Mouse (Mus musculus) erythroblast, adult 5-6 weeks (primary cell): ENCODE measurements at regions not wholly inside any gene's neighbourhood (a gene's known extent, or its start where the extent isn't known, plus 50 kb on each side); places are given as distances from the start of the nearest gene placed in this dataset.

Experiments
- ATAC-seq: replicated peaks from 2 replicates; pipeline ENCODE4 v1.8.0; 2016; ENCODE audit warnings: moderate number of reproducible peaks, mild to moderate bottlenecking, moderate TSS enrichment, inconsistent platforms; ENCODE audit not compliant: poor library complexity, low FRiP score, severe bottlenecking

DNA sequence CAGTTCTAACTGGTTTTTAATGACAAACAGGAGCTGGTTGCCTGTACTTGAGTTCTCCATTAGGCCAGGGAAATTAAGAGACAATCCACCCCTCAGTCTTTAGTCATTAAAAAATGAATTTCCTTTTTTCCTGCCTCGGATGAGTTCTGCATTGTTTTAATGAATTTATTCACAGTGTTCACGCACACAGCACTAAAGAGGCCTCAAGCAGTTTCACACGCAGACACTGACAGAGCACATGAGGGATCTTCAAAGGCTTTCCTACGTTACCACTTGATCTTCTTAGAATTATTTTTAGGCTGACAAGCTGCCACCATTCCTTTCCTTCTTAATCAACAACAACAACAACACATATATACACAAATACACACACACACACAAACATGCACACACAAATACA lies 101.3 kb upstream of the Sox5 start:
- no peak for ATAC-seq

DNA sequence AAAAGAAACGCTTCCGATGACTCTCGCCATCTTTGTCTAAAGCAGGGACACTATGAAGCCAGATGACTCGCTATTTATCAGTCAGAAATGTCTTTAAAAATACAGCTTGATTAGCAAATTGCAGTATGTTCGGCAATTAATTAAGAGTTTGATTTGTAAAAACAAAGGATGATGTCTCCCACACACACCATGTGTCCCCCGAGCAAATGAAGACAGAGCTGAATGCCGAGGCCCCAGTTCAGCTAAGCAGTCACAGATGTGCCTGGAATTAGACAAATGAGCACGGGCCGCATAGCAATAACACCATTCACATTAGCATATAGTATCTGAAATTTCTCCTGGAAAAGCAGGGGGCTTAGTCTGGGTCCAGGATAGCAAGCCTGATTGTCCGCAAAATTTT lies 98.3 kb upstream of the Sox5 start:
- ATAC-seq = no peak

DNA sequence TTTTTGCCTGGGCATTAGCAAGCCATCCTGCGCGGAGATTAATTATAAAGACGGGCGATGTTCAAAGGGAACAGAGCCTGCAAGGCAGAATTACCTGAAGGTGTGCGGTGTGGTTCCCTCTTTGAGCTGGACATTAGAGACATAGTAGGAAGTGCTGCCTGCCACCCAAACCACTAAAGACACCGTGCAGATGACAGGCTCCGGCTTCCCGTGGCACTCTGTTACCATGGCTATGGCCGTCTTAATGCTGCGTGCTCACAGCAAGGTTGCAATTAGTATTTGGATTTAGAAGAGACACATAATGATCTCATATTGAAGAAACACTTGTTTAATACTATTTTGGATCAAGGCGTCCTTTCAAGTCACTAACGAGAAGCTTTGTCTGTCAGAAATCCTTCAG lies 95.0 kb upstream of the Sox5 start:
- no peak for ATAC-seq

DNA sequence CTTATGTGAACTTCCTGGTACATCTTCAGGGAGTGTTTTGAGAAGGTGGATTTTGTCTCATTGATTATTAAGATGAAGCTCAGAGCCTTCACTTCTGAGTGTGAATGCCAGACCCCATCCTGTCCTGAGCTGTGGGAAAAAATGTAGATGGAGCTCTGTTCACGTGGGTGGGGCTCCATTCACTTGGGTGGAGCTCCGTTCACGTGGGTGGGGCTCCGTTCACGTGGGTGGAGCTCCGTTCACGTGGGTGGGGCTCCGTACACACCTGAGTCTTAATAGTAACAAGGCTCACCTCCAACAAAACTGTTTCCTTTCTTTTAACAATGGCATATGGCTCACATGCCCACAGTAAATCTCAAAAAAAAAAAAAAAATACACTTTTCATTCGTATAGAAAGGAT lies 94.1 kb upstream of the Sox5 start:
- ATAC-seq = peak; percentile 81

DNA sequence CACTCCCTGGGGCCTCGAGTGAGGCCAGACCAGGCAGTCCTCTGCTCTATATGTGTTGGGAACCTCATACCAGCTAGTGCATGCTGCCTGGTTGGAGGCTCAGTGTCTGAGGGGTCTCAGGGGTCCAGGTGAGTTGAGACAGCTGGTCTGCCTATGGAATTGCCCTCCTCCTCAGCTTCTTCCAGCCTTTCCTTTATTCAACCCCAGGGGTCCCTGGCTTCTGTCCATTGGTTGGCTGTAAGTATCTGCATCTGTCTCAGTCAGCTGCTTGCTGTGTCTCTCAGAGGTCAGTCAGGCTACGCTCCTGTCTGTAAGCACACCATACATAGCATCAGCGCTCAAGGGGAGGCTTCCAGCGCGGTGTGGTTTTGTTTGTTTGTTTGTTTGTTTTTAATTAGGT lies 92.5 kb upstream of the Sox5 start:
- ATAC-seq = no peak

DNA sequence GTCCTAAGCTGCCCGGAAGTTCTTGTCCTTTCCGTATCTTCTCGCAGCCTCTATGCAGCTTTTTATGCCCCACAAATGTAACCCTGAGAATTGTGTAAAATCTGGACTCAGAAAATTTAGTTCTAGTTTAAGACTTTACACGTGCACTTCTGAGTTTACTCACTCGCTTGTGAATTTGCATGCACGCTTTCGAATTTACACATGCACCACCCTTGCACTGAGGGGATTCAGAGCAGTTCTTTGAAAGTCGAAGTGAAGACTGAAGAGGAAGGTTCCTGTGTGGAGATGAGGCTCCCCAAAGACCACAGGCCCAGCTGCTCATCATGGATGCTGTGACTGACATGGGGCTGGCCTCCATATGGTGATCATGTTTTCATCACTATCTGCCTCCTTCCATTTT lies 89.2 kb upstream of the Sox5 start:
- ATAC-seq = no peak

DNA sequence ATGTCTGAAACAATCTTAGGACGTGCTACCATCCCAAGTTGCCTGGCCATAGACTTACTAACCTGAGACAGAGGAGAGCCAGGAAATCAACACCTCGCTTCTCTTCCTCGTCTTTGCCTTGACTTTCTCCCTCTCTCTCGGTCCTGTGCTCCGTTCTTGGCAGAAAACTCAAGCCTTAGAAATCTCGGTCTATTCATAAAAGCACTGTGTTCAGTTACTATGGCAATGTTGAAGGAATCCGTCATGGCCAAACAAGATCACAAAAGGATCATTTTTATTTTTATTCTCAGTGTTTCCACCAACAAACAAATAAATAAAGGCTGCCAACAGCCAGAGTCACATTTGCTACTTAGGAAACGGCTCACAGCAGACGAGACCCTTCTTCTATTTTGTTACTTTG lies 85.6 kb upstream of the Sox5 start:
- ATAC-seq = no peak

DNA sequence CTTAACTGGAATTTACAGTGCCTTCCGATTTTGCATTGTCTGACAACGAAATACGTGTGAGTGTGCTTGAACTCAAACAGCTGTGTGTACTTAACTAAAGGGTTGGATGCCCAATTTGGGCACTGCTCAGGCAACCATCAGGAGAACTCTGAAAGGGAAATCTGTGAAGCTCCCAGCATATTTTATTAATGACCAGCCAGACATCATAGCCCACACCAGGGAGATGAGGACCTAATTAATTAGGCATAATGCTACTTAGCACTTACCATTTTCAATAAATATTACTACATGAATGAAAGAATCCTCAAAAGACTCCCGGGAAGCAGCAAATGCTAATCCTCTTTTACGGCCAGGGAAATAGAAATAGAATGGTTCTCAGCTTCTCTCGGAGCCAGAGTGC lies 82.2 kb upstream of the Sox5 start:
- ATAC-seq = no peak

DNA sequence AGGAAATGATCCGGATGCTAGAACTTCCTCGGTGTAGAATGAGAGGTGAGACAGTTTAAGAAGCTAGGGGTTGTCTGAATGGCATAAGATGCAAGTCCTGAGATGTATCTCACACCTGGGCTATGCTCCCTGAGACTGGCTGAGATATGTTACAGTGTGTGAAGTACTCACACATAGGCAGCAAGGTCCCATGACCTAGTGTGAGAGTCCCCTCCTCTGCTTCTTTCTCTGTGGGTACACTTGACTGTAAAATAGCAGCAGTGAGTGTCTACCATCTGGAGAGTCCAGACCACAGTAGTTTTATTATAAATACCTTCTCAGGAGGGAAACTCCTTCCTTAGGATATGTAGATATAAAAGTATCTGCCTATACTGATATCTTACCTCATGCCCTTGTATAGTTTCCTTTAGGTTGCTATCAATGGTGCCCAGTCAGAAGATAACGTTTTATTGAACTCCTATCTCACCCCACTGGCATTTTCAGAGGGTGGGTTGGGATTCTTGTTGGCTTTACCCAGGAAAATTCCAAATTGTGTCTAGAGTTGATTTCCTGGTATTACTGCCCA lies 81.7 kb upstream of the Sox5 start:
- ATAC-seq = no peak

DNA sequence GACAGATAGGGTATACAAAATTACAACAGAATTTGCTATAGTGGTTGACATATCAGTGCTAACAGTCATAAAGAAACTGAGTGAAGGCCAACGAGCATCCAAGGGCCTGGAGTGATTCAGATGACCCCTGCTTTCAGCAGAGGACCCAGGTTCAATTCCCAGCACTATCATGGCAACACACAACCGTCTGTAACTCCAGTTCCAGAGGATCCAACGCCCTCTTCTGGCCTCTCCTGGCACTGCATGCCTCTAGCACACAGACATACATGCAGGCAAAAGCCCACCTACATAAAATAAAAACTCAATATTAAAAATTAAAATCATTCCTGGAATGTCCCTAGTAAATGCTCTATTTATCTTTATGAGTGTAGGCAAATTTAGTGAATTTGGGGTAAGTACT lies 59.7 kb upstream of the Sox5 start:
- ATAC-seq = no peak

DNA sequence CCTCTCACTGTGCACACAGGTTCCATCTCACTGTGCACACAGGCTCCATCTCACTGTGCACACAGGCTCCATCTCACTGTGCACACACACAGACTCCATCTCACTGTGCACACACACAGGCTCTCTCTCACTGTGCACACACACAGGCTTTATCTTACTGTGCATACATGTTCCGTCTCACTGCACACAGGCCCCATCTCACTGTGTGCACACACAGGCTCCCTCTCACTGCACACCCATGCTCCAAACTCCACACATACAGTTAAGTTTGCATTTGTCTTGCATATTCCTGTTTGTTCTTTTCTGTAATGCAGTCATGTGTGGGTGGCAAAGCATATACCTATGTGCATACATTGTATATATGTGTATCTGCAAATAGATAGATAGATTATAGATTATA lies 57.6 kb upstream of the Sox5 start:
- ATAC-seq = peak; percentile 55; the same call in 1 of the 2 replicates

DNA sequence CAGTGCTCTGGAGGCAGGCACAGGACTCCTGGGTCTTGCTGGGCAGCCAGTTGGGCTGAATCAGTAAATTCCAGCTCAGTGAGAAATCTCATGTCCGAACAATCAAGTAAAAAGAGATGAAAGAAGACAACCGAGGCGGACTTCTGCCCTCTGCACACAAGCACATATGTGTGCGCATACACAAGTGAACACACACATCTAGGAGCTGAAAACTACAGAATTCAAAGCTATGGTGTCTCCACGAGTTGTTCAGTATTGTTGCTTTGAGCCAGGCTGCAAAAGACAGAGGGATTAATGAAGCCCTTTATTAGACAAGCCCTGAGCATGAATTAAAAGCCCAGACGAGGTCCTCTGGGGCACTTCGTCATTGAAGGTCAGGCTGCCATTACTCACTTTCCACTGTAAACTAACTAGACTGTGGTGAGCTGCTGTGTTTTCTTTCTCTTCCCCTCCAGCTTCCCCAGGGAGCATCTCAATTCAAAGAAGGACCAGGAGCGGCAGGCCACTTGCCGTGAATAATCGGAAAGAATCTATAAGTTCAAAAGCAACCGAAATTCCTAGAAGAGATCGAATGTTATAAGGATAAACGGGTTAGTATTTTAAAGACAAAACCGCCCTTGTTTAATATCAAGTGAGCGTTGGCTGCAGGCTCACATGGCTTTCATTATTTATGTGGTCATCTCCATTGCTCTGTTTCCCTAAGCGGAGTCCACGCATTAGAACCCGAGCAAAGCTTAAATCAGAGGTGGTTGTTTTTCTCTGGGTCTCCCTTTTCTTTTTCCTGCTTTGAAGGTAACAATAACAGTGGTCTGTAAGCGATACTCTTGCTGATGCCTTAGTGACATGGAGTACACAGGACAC lies 52.8 kb upstream of the Sox5 start:
- ATAC-seq = no peak
